Mouse (Mus musculus): ENCODE measurements around the gene Hist1h2ae. TPM values are rescaled to one million over a fixed set of nuclear protein-coding genes. Genes with fewer than 3 reads are reported as not detected.
A peak's percentile ranks its signal among the peaks of the same experiment; 100 is the strongest.
"Not testable (repeated sequence)": the region's sequence is repeated elsewhere in the genome, so short reads cannot be mapped to it uniquely, and the experiment has no call there.

The Hist1h2ae gene
- 1 to 10 TPM; 6.2 to 7.8 TPM for total RNA-seq (2021)

- peak; percentile 62 to 81 for DNase-seq (ENCODE audit: low spot score in 2 of 2)
- intact Hi-C loops (cut with DNase I), result no loop called here
Measured at GRCm38 (mm10) chr13:23571022-23571503, at the start of gene Hist1h2ae, which contains the start of gene Hist1h2bg. Gene Hist1h2ae, minus strand, starts transcription at chr13:23571220. Gene Hist1h2bg, plus strand, starts transcription at chr13:23571396.

DNA sequence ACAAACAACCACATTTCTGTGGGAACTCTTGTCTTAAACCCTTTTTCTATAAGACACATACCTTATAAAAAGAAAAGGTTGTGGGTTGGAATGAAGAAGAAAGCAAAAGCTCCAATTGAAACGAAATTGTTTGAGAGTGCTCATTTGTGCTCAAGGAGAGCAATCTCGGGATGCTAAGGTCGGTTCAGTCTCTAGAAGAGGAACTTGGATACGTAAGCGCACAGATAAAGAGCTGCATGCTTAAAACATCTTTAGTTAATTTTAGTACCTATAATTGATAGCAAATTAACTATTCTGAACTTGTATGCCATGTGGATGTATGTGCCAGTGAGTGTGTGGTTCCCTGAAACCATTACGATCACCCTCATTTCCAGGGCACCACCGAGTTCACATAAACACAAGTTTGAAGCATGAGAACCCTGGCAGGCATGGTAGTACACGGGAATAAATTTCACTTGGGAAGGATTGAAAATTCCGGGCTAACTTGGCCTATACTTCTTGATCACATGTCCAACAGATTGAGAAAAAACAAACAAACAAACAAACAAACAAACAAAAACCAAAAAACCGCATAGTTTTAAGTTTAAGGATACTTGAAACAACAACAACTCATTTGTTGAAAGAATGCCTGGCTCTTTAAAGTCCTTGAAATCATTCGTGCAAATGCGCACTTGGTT is 49.2 kb upstream of the Hist1h2ae start:
- no peak for DNase-seq (ENCODE audit: low spot score in 2 of 2)

GRCm38 (mm10) chr13:23611638-23612037 is 40.6 kb upstream of the Hist1h2ae start:
- DNase-seq (ENCODE audit: low spot score in 2 of 2), result no peak
- intact Hi-C loops (cut with DNase I), result no loop called here

More for the DNA sequence above, 49.2 kb upstream of the Hist1h2ae start:
- intact Hi-C loops (cut with DNase I), result loop anchor here (5.0 kb wide), 4 partner anchors 33 to 1578 kb away; partner anchors contain the start of genes Hist1h1c, Hist1h1t, Hist1h2ag and Hist1h2bj

- intact Hi-C loops (cut with DNase I), result no loop called here
- DNase-seq (ENCODE audit: low spot score in 2 of 2), result no peak
Measured at GRCm38 (mm10) chr13:23610393-23610792, 39.4 kb upstream of the Hist1h2ae start.

DNA sequence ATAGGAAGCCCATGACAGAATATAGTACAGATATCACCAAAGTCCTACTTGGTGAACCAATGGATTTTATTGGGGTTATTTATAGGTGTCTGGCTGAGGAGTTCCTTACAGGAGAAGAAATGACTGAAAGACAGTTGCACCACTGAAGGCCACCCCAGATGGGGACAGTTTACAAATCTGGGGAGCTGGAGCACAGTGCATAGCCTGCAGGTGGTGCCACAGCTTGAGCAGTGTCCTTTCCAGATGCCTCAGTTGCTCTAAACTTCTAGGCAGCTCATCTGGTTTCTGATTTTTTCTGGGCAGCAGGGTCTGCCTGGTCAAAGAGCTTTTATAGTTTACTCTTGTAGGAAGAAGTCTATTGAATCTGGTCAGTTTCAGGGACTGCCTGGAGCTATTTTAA is 38.8 kb upstream of the Hist1h2ae start:
- DNase-seq (ENCODE audit: low spot score in 2 of 2), result no peak
- intact Hi-C loops (cut with DNase I), result no loop called here

DNA sequence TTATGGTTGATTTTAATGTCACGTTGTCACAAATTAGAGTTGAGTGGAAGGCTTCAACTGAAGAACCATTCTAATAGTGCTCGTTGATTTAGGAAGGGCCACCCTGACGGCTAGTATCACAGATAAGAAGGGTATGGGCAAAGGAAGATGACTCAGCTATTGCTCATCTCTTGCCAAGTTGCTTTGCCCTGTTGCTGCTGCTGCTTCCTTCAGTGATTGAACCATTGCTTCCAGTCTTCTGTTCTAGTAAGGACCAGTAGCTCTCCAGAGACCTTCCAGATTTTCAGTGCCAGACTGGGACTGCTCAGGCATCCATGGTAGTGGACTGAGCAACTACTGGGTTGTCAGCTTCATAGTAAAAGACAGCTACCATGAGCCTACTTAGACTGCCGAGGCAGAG is 38.2 kb upstream of the Hist1h2ae start:
- intact Hi-C loops (cut with DNase I), result no loop called here
- DNase-seq (ENCODE audit: low spot score in 2 of 2), result no peak

- intact Hi-C loops (cut with DNase I), result no loop called here
- no peak for DNase-seq (ENCODE audit: low spot score in 2 of 2)
Measured at GRCm38 (mm10) chr13:23605052-23605451, 34.0 kb upstream of the Hist1h2ae start.

DNA sequence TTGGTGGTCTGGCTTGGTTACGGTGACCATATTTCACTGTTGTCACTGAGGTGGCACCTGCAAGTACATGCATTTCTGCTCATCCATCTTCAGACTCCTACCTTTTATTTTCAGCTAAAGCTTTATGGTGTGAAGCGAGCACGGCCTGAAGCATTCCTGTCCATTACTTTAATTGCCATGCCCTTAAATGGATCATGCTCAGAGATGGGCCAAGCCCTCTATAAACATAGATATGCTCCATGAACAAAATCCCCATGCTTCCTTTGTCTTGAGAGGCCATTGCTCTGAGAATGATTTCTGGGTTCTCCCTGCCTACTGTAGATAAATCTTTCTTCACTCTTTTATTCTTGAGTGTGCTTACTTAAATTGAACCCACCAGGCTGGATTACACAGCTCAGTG is 33.4 kb upstream of the Hist1h2ae start:
- DNase-seq (ENCODE audit: low spot score in 2 of 2), result no peak
- intact Hi-C loops (cut with DNase I), result no loop called here

GRCm38 (mm10) chr13:23603182-23603699 is 32.2 kb upstream of the Hist1h2ae start:
- intact Hi-C loops (cut with DNase I), result no loop called here
- DNase-seq (ENCODE audit: low spot score in 2 of 2), result no peak

GRCm38 (mm10) chr13:23597957-23598356 is 26.9 kb upstream of the Hist1h2ae start:
- DNase-seq (ENCODE audit: low spot score in 2 of 2), result peak; percentile 30 to 64
- intact Hi-C loops (cut with DNase I), result no loop called here

GRCm38 (mm10) chr13:23595622-23596372 is 24.8 kb upstream of the Hist1h2ae start:
- no peak for DNase-seq (ENCODE audit: low spot score in 2 of 2)
- intact Hi-C loops (cut with DNase I), result no loop called here

- intact Hi-C loops (cut with DNase I), result no loop called here
- no peak for DNase-seq (ENCODE audit: low spot score in 2 of 2)
Measured at GRCm38 (mm10) chr13:23595185-23595584, 24.2 kb upstream of the Hist1h2ae start.

DNA sequence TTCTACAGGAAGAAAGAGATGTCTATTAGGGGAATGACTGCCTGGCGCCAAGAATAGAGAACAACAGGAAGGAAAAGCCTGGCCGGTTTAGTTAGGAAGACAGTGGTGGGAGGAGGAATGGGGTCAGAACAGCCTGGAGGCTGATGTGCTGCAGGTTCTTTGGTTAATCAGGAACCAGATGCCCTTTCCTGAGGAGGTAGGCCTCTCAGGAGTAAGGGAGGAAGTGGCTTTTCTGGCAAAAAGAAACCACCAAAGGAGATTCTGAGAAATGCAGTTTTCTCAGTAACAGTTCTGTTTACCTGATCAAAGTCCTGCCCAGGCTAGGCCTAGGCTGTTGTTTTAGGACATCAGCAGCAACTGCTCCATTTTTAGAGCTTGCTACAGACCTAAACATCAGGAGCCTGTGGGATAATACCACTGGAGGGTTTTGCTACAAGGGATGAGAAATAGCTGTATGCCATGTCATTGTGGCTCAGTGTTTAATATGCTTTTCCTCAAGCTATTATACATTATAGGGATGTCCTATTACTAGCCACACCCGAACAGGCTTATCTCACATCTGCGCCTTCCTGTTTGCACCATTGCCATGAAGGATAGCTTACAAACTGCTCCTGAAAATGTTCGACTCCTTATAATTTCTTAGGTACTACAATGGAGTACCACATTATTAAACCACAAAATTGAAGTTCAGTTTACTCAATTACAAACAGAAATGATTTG is 22.2 kb upstream of the Hist1h2ae start:
- intact Hi-C loops (cut with DNase I), result no loop called here
- DNase-seq (ENCODE audit: low spot score in 2 of 2), result no peak

- intact Hi-C loops (cut with DNase I), result no loop called here
- no peak for DNase-seq (ENCODE audit: low spot score in 2 of 2)
Measured at GRCm38 (mm10) chr13:23592614-23593013, 21.6 kb upstream of the Hist1h2ae start.

DNA sequence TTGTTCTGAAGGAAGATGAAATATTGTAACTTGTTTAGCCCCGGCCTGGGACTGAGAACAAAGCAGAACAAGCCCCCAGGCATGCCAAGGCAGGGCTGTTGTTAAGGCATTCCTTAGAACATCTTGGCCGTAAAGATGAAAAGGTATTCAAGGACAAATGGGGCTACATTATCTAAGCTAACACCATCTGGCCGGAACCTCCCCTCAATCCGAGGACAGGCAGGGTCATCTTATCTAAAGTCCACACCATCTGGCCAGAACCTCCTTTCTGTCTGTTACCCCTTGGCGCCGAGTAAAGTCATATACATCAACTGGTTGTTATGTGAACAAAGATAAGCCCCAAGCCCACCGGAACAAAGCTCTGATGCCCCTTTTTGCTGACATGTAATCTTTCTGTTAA is 20.9 kb upstream of the Hist1h2ae start:
- DNase-seq (ENCODE audit: low spot score in 2 of 2); intact Hi-C loops (cut with DNase I): not testable (repeated sequence)

DNA sequence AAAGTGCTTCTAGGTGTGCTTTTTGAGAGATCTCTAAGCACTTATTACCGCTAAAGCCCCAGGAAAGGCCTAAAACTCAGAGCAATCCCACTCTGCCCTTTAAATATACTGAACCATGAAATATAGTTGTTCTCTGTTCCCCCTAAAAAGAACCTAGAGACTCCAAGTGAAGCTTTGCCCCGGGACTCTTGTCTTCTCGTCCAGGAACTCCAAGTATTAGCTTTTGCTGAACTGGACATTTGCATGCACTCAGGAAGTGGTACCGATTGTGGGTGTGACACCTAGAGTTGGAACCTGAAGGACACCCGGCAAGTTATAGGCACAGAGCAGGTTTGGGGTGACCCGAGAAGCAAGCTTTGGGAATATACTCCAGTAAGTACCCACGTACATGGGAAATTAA is 20.2 kb upstream of the Hist1h2ae start:
- intact Hi-C loops (cut with DNase I), result no loop called here
- no peak for DNase-seq (ENCODE audit: low spot score in 2 of 2)

GRCm38 (mm10) chr13:23586940-23587225 is 15.9 kb upstream of the Hist1h2ae start:
- intact Hi-C loops (cut with DNase I), result loop anchor here (5.0 kb wide), 2 partner anchors 35 to 95 kb away; partner anchors contain the start of genes Hist1h1e, Hist1h2ac, Hist1h2bc and Hist1h2be
- DNase-seq (ENCODE audit: low spot score in 2 of 2), result no peak

DNA sequence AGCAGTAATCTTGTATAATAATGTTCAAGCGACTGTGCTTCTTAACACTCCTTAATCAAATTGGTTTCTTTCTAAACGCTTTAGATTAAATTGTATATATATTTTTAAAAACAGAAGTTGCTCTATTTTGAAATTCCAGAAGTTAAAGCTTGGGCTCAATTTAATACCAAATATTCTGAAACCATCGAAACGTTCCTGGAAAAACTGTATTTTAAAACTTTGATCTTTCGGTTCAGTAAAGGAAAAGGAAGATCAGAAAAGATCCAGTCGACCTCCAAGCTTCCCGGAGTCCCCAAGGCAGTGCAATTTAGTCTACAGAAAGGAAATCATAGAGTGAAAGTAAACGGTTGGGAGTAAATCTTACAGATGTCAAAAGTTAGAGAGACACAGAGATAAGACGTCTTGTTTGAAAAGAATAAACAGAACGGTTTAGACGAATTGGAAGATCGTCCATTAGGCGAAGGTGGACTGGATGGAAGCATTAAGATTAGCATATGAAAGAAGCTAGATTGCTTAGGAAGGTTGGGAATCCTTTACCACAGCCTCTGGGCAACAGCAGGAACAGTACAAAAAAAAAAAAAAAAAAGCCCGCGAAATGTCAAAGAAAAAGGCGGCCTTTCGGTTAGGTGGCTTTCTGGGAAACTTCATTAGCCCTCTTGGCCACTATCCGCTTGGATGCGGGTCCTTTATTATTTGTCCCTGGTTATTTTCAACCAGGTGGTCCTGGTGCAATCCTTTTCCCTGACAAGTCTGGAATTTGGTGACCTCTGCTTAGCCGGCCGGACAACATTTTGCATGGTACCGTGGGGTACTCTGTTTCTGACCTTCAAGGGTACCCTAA is 15.3 kb upstream of the Hist1h2ae start:
- intact Hi-C loops (cut with DNase I), result loop anchor here (5.0 kb wide), 2 partner anchors 36 to 96 kb away; partner anchors contain the start of genes Hist1h1e, Hist1h2ac, Hist1h2bc and Hist1h2be
- DNase-seq (ENCODE audit: low spot score in 2 of 2), result no peak

Measured in left cerebral cortex, postnatal 36 days (tissue).